Mouse (Mus musculus) heart, postnatal 14 days (tissue): Measurements from ENCODE around the gene Abca5. TPM values are rescaled to one million over a fixed set of nuclear protein-coding genes. Genes with fewer than 3 reads are reported as not detected.

Experiments
- DNase-seq, 2 experiments: peaks; one replicate each; pipeline ENCODE4 v3.0.0; 2021 to 2022
- intact Hi-C: fragments of 180-260 bp; cut with DNase I; formaldehyde crosslinking; loops from one replicate; pipeline ENCODE4 v1.15.1; 2025
- total RNA-seq, 2 experiments: library from RNA; stranded (reverse); gene quantifications; 2 replicates each; pipeline ENCODE4 v1.2.3; 2021

Gene Abca5
- total RNA-seq, 2 experiments from 2014 or later, result 7.3 to 7.9 TPM

- intact Hi-C loops, result no loop called here
- DNase-seq, result no peak
These were observed 100.0 kb downstream of the Abca5 start for GRCm38 (mm10) chr11:110237466-110237865.

GRCm38 (mm10) chr11:110232975-110233374 lies 104.5 kb downstream of the Abca5 start:
- intact Hi-C loops, result no loop called here

More at GRCm38 (mm10) chr11:110232975-110233374, 104.5 kb downstream of the Abca5 start:
- no peak for DNase-seq

Other genes starting within 250 kb of the Abca5 start
- 10 to 100 TPM; 41.8 to 53.0 TPM for gene Abca8a, start 241.7 kb downstream of the Abca5 start, total RNA-seq
- gene Abca9, start 169.5 kb downstream of the Abca5 start, total RNA-seq, result 10 to 100 TPM; 16.1 to 17.8 TPM
- gene Abca6, start 85.9 kb downstream of the Abca5 start, total RNA-seq, result 10 to 100 TPM in 1 of 2 experiments, 1 to 10 TPM in 1; 8.6 to 10.9 TPM
- 1 to 10 TPM; 6.4 to 7.0 TPM for gene Map2k6, start 61.4 kb upstream of the Abca5 start, total RNA-seq